Mouse (Mus musculus) heart, embryonic 16.5 days (tissue): ENCODE results near the gene Kel. TPM values are rescaled to one million over a fixed set of nuclear protein-coding genes. Genes with fewer than 3 reads are reported as not detected.

ENCODE experiments used
- ATAC-seq: fragments of 200-750 bp; cut with Nextera tagmentation; replicated peaks from 2 replicates; pipeline ENCODE4 v1.8.0; 2017; ENCODE audit warnings: moderate number of reproducible peaks; ENCODE audit not compliant: insufficient read depth, low FRiP score; ENCODE audit errors: extremely low read depth
- H3K27ac ChIP-seq: fragments of 300-500 bp; sonication (generic); 2 replicates; pipeline ENCODE4 v1.5.1; 2014; ENCODE audit warnings: mild to moderate bottlenecking, low read length, control low read depth, moderate library complexity
- H3K27me3 ChIP-seq: fragments of 300-500 bp; sonication (generic); 2 replicates; pipeline ENCODE4 v1.6.1; 2014; ENCODE audit warnings: low read length, mixed read lengths; ENCODE audit not compliant: control insufficient read depth, insufficient read depth
- H3K36me3 ChIP-seq: fragments of 300-500 bp; sonication (generic); 2 replicates; pipeline ENCODE4 v1.6.1; 2014; ENCODE audit not compliant: control insufficient read depth, insufficient read depth
- H3K4me1 ChIP-seq: fragments of 300-500 bp; sonication (generic); 2 replicates; pipeline ENCODE4 v1.6.1; 2014; ENCODE audit warnings: low read length, mixed read lengths; ENCODE audit not compliant: control insufficient read depth, insufficient read depth
- H3K4me2 ChIP-seq: fragments of 300-500 bp; sonication (generic); 2 replicates; pipeline ENCODE4 v1.6.1; 2014; ENCODE audit warnings: low read depth, mild to moderate bottlenecking, control low read depth, low read length
- H3K4me3 ChIP-seq: fragments of 300-500 bp; sonication (generic); 2 replicates; pipeline ENCODE4 v1.5.1; 2014; ENCODE audit warnings: mild to moderate bottlenecking, control low read depth, low read length
- H3K9ac ChIP-seq: fragments of 300-500 bp; sonication (generic); 2 replicates; pipeline ENCODE4 v1.6.1; 2014; ENCODE audit warnings: low read length, control low read depth
- H3K9me3 ChIP-seq: fragments of 300-500 bp; sonication (generic); replicated peaks from 2 replicates; pipeline ENCODE4 v1.6.1; 2016; ENCODE audit warnings: low read length; ENCODE audit not compliant: control insufficient read depth
- whole genome bisulfite sequencing: fragments of 180-500 bp; shearing (Covaris S2); extraction: QIAGEN DNeasy Blood & Tissue Kit; methylation state at CpG from one replicate; pipeline ENCODE4 v1.1.7; 2014; 5-methylcytosine and 5-hydroxymethylcytosine counted together
- polyA plus RNA-seq: library from polyadenylated mRNA; unstranded; fragments of >200 nt; fragmentation: Nextera tagmentation; extraction: Ambion mirVana; gene quantifications from 2 replicates; pipeline ENCODE4 v1.2.1, GENCODE M21; 2015

Kel gene
- polyA plus RNA-seq, 1 experiment from 2014 or later: 1.8 TPM

- Histone ChIP-seq H3K9me3 (no peaks in the 10 kb centered on the region), H3K4me1 (no peaks in the 10 kb centered on the region), H3K27ac (no peak overlapping the region), H3K27me3 (no peaks in the 10 kb centered on the region), H3K4me3 (no peak overlapping the region), H3K9ac (no peak overlapping the region), H3K4me2 (no peak overlapping the region), H3K36me3 (no peaks in the 10 kb centered on the region)
- no peak for ATAC-seq
- WGBS: 75% methylated on average over 6 of the region's 6 CpGs
Measured at GRCm38 (mm10) chr6:41637927-41638506, 66.1 kb downstream of the Kel start.

GRCm38 (mm10) chr6:41637393-41637792, 66.7 kb downstream of the Kel start:
- Histone ChIP-seq H3K9ac (no peak overlapping the region), H3K36me3 (no peaks in the 10 kb centered on the region), H3K4me1 (no peaks in the 10 kb centered on the region), H3K9me3 (no peaks in the 10 kb centered on the region), H3K27ac (no peak overlapping the region), H3K27me3 (no peaks in the 10 kb centered on the region), H3K4me3 (no peak overlapping the region), H3K4me2 (no peak overlapping the region)
- WGBS: 7% methylated on average over 1 of the region's 1 CpGs
- ATAC-seq: no peak

Other genes starting within 250 kb of the Kel start
- gene Prss1, start 245.4 kb downstream of the Kel start, polyA plus RNA-seq: 0.28 TPM in 1 of 2 replicates, not detected in the other
- 0.30 TPM in 1 of 2 replicates, not detected in the other for gene Prss2, start 182.6 kb downstream of the Kel start, polyA plus RNA-seq
- gene Ephb6, start 98.9 kb downstream of the Kel start, polyA plus RNA-seq: 5.4 and 6.5 TPM in 2 replicates
- gene Trpv6, start 67.9 kb downstream of the Kel start, polyA plus RNA-seq: 0.09 and 0.31 TPM in 2 replicates
- gene Trpv5, start 23.6 kb downstream of the Kel start, polyA plus RNA-seq: not detected in 2 replicates
- gene Llcfc1, start 19.9 kb downstream of the Kel start, polyA plus RNA-seq: not detected in 2 replicates
- gene Olfr459, start 70.8 kb upstream of the Kel start, polyA plus RNA-seq: not detected in 2 replicates
- not detected in 2 replicates for gene Pip, start 143.2 kb upstream of the Kel start, polyA plus RNA-seq
- not detected in 2 replicates for gene Sval2, start 148.7 kb upstream of the Kel start, polyA plus RNA-seq
- not detected in 2 replicates for gene Sval1, start 247.3 kb upstream of the Kel start, polyA plus RNA-seq